In the genomic region with DNA sequence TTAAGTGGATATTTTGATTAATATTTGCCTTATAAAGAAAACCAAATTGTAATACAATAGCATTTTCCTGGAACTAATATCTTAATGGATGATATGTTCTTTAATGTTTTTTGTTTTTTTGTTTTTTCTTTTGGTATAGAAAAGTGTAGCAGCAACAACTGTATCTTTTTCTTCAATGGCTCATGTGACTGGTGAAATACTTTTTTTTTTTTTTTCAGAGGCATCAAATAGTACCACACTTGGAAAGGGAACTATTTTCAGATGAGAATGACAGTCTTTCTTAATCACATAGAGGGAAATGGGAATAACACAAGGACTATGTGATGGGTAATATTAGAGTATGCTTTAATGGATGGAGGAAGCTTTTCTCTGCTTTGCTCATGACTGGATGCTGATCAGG, we compare ENCODE assay signal across 11 mouse cellular contexts. TPM values are rescaled to one million over a fixed set of nuclear protein-coding genes. Genes with fewer than 3 reads are reported as not detected.
A peak's percentile ranks its signal among the peaks of the same experiment; 100 is the strongest.
DNase-seq lines count a peak whose midpoint lies in the region; ATAC-seq lines count a peak whose summit lies in the region.
"Had no signal": no experiment of that assay in that cellular context is flagged by ENCODE, and none has a peak within 500 bp of the region (broad histone marks: within the 10 kb centered on the region; RNA-seq: fewer than 3 reads in every experiment).

No protein-coding gene starts in this region.

- H3K4me2 ChIP-seq in heart, embryonic 13.5 days: peak overlapping the region; percentile 75
- peak overlapping the region; percentile 83 for H3K4me2 ChIP-seq in neural tube, embryonic 11.5 days (ENCODE audit: low read depth)
- H3K4me2 ChIP-seq in intestine, embryonic 15.5 days (replicated peaks): peak overlapping the region; percentile 65

- no peak for DNase-seq in heart, postnatal 14 days
- no peak for DNase-seq in neural tube, embryonic 11.5 days (ENCODE audit: low spot score)
- no peak for DNase-seq in neural tube, embryonic 10.5 days (ENCODE audit: extremely low spot score, low spot score)
- no peak for DNase-seq in urinary bladder, postnatal 14 days (ENCODE audit: low spot score)
- no peak for DNase-seq in adrenal gland, postnatal 10 days
- no peak for DNase-seq in urinary bladder, adult 18-20 months (ENCODE audit: low spot score in 2 of 2)
- DNase-seq: cerebellum, postnatal 36 days; right cerebral cortex, adult 18-20 months had no signal

- intact Hi-C loops in heart, postnatal 14 days (cut with DNase I): loop anchor here (5.0 to 10.0 kb wide), 3 partner anchors 58 to 198 kb away; partner anchors contain the start of gene Zcchc2

- ATAC-seq in heart, embryonic 13.5 days (ENCODE audit: extremely low read depth, insufficient number of reproducible peaks, low FRiP score, low TSS enrichment): no peak
- no peak for ATAC-seq in neural tube, embryonic 11.5 days (ENCODE audit: insufficient read depth, low FRiP score, low TSS enrichment)
- no peak for ATAC-seq in intestine, embryonic 15.5 days

- no peaks in the 10 kb centered on the region for H3K36me3 ChIP-seq in heart, embryonic 13.5 days
- H3K36me3 ChIP-seq in neural tube, embryonic 11.5 days (ENCODE audit: control insufficient read depth, insufficient read depth, low read length): no peaks in the 10 kb centered on the region
- no peaks in the 10 kb centered on the region for H3K36me3 ChIP-seq in intestine, embryonic 15.5 days

- no peak overlapping the region for H3K27ac ChIP-seq in heart, embryonic 13.5 days (replicated peaks)
- no peak overlapping the region for H3K27ac ChIP-seq in neural tube, embryonic 11.5 days (ENCODE audit: low read depth, low read length)
- H3K27ac ChIP-seq in intestine, embryonic 15.5 days: no peak overlapping the region
- H3K27ac ChIP-seq: macrophage had no signal

- peak overlapping the region; percentile 66; the same call in 1 of the 2 replicates for H3K9ac ChIP-seq in heart, embryonic 13.5 days
- H3K9ac ChIP-seq in neural tube, embryonic 11.5 days (ENCODE audit: low read length): no peak overlapping the region
- H3K9ac ChIP-seq in intestine, embryonic 15.5 days: no peak overlapping the region

- H3K27me3 ChIP-seq in heart, embryonic 13.5 days (replicated peaks): no peaks in the 10 kb centered on the region
- no peaks in the 10 kb centered on the region for H3K27me3 ChIP-seq in neural tube, embryonic 11.5 days (ENCODE audit: control insufficient read depth, insufficient read depth, low read length)
- no peaks in the 10 kb centered on the region for H3K27me3 ChIP-seq in intestine, embryonic 15.5 days (replicated peaks)

- no peaks in the 10 kb centered on the region for H3K9me3 ChIP-seq in heart, embryonic 13.5 days
- H3K9me3 ChIP-seq in neural tube, embryonic 11.5 days (ENCODE audit: control insufficient read depth, low read length): no peaks in the 10 kb centered on the region
- no peaks in the 10 kb centered on the region for H3K9me3 ChIP-seq in intestine, embryonic 15.5 days

- peaks cover 53% of the 10 kb centered on the region for H3K4me1 ChIP-seq in heart, embryonic 13.5 days
- peaks cover 18% of the 10 kb centered on the region for H3K4me1 ChIP-seq in neural tube, embryonic 11.5 days (ENCODE audit: control insufficient read depth, insufficient read depth, low read length)
- peaks cover 13% of the 10 kb centered on the region; the same call in 1 of the 2 replicates for H3K4me1 ChIP-seq in intestine, embryonic 15.5 days (replicated peaks)

- peak overlapping the region; percentile 97 for H3K4me3 ChIP-seq in heart, embryonic 13.5 days
- peak overlapping the region; percentile 20; the same call in 1 of the 2 replicates for H3K4me3 ChIP-seq in neural tube, embryonic 11.5 days (ENCODE audit: low read depth, low read length)
- no peak overlapping the region for H3K4me3 ChIP-seq in intestine, embryonic 15.5 days (replicated peaks)

RNA-seq across cellular contexts. Expression of gene Phlpp1, which starts 3.0 kb away (rescaled TPM):
- 3.9 and 4.6 TPM in 2 replicates for polyA plus RNA-seq in heart, embryonic 13.5 days (2015; fragmentation: Nextera tagmentation; extraction: Ambion mirVana)
- 10 to 100 TPM; 19.7 TPM for total RNA-seq in heart, postnatal 14 days (2021)
- 6.5 and 6.6 TPM in 2 replicates for polyA plus RNA-seq in neural tube, embryonic 11.5 days (2014; fragmentation: Nextera tagmentation; extraction: Ambion mirVana)
- 3.2 and 4.0 TPM in 2 replicates for polyA plus RNA-seq in intestine, embryonic 15.5 days (2015; fragmentation: Nextera tagmentation; extraction: Ambion mirVana)
- 10 to 100 TPM; 16.4 to 22.3 TPM for total RNA-seq in adrenal gland, postnatal 10 days (2021)
